Mouse (Mus musculus): ENCODE results near the gene Cldn11.

GRCm38 (mm10) chr3:31106597-31106996 lies 43.1 kb upstream of the Cldn11 start:
- TF ChIP-seq USF1 (IDR thresholded peaks at IDR 0.05; ENCODE audit: low read depth): no peak
- TF ChIP-seq CTCF (IDR thresholded peaks at IDR 0.05; ENCODE audit: control insufficient read depth, insufficient read depth, insufficient read length): no peak

Measured in C2C12 (cell line).